Mouse (Mus musculus) spleen, postnatal 14 days (tissue): ENCODE results near the gene Zswim3.
"Not testable (repeated sequence)": the region's sequence is repeated elsewhere in the genome, so short reads cannot be mapped to it uniquely, and the experiment has no call there.

ENCODE experiments used
- DNase-seq, 2 experiments: peaks; one replicate each; pipeline ENCODE4 v3.0.0; 2021 to 2022; ENCODE audit warnings: low spot score in 2 of 2

Gene Zswim3

GRCm38 (mm10) chr2:164856309-164857100 is 51.6 kb downstream of the Zswim3 start:
- DNase-seq: no peak

- no peak for DNase-seq
Observed at GRCm38 (mm10) chr2:164857101-164857821, 52.4 kb downstream of the Zswim3 start, which contains the start of gene Pltp. Pltp (minus strand) TSS chr2:164857711.

DNA sequence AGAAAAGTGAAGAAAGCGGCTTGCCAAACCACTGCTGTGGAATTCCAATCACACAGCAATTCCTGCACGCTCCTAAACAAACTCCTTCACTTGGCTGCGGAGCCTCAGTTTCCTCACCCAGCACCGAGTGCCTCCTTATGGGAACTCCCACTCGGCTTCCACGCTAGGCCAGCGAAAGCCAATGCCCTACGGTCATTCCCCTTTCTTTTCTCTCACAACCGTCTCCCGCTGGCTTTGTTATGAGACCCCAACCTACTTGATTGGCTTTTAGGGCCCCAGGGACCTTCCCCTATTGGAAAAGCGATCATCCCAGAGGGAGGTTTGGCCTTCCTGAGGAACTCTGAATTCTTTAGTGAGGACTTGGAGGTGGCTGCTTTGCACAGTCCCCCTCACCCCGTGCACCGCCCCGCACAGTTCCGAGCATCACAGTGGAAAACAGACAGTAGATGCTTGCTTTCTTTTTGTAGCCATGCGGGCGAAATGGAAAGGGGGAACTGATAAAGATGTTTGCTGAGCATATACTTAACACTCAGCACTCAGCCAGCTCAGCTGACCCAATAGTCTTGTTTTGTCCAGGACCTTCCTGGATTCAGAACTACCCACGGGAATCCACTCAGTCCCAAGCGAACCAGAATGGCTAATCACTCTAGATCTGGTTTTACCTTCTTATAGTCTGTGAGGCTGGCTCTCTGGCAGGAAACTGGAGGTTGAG is 53.1 kb downstream of the Zswim3 start:
- DNase-seq: no peak

DNA sequence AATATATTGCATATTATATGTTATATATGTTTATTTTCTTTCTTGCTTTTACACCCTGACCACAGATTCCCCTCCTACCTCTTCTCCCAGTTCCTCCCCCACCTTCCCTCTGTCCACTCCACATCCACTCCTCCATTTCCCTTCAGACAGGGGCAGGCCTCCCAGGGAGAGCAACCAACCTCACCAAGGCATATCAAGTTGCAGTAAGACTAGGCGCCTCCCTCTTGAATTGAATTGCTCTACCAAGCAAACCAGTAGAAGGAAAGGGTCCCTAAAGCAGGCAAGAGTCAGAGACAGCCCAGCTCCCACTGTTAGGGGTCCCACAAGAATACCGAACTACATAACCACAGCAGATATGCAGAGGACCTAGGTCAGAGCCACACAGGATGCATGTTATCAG is 54.3 kb downstream of the Zswim3 start:
- no peak for DNase-seq

GRCm38 (mm10) chr2:164859640-164860432 is 54.9 kb downstream of the Zswim3 start:
- no peak for DNase-seq

DNA sequence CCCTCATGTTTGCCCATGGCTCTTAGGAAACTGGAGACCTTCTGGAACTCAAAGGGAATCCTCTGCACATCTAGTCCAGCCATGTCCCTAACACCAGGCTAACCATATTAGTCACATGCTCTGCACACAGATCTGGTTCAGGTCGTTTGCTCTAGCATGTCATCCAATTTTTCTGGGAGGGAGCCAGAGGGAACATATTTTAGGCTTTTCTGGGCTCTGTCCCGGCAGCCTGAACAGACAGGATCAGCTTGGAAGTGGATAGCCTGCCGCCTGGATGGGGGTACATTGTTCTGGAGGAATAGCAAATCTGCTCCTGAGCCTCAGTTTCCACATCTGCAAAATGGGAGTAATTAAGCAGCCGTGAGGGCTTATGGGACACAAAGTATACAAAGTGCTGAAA is 56.2 kb downstream of the Zswim3 start:
- DNase-seq: no peak

- DNase-seq: no peak
Observed at GRCm38 (mm10) chr2:164862179-164862861, 57.4 kb downstream of the Zswim3 start.

DNA sequence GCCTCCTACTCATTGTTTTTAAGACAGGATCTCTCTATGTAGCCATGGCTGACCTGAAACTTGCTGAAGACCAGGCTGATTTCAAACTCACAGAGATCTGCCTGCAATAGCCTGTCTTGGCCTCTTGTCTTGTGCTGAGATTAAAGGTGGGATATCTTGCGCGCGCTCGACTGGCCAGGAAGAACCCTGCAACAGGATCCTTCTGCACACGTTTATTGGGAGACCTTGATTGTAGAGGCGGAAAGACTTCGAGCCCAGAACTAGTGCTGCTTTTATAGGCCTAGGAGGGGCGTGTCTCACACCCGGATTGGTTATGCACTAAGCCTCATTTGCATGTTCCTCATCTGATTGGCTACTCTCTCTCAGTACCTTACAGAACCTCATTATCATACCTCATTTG is 58.5 kb downstream of the Zswim3 start:
- DNase-seq: not testable (repeated sequence)

- no peak for DNase-seq
Observed at GRCm38 (mm10) chr2:164864593-164864992, 59.7 kb downstream of the Zswim3 start.

DNA sequence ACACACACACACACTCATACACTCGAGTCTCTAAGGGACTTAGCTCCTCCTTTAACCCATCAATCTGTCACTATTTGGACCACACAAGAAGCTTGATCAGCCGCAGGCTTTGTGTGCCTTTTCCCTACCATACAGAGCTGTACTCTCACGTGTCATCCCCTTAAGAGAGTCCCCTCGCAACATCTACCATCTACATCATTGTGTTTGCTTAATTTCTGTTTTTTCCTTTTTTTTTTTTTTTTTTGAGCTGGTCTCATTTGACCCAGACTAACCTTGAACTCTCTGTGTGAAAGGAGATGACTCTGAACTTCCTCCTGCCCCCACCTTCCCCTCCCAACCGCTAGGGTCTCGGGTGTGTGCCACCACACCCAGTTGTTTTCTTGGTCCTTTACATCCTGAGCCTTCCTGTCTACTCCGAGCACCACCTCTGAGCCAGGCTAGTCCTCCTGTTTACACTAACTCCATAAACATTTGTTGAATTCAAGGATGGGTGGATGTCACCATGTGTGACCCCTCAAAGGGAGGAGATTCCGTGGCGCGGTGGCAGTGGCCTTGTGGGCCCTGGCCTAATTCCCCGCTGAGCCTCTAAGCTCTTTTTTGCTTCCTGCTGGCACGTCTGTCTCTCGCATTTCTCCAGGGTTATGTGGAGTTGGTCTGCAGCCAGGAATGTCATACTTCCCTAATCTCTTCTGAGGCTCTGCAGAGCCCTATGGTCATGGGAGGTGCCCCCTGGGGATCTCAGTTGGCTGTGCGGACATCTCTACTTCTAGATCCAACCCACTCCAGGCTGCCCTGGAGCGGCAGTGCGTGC is 62.0 kb downstream of the Zswim3 start:
- DNase-seq: no peak

GRCm38 (mm10) chr2:164867566-164867965 is 62.7 kb downstream of the Zswim3 start:
- no peak for DNase-seq

GRCm38 (mm10) chr2:164868491-164868890 is 63.6 kb downstream of the Zswim3 start:
- no peak for DNase-seq
